Mouse (Mus musculus) kidney, embryonic 15.5 days (tissue): ENCODE results near the gene Pex7. TPM values are rescaled to one million over a fixed set of nuclear protein-coding genes. Genes with fewer than 3 reads are reported as not detected.
A peak's percentile ranks its signal among the peaks of the same experiment; 100 is the strongest.

Source experiments
- ATAC-seq: fragments of 200-750 bp; cut with Nextera tagmentation; replicated peaks from 2 replicates; pipeline ENCODE4 v1.8.0; 2017; ENCODE audit warnings: moderate TSS enrichment; ENCODE audit not compliant: low FRiP score
- H3K27ac ChIP-seq: fragments of 300-500 bp; sonication (generic); 2 replicates; pipeline ENCODE4 v1.5.1; 2015; ENCODE audit warnings: mild to moderate bottlenecking, inconsistent platforms
- H3K27me3 ChIP-seq: fragments of 300-500 bp; sonication (generic); 2 replicates; pipeline ENCODE4 v1.6.1; 2015; ENCODE audit warnings: inconsistent platforms
- H3K36me3 ChIP-seq: fragments of 300-500 bp; sonication (generic); 2 replicates; pipeline ENCODE4 v1.6.1; 2015; ENCODE audit warnings: inconsistent platforms
- H3K4me1 ChIP-seq: fragments of 300-500 bp; sonication (generic); 2 replicates; pipeline ENCODE4 v1.6.1; 2015; ENCODE audit warnings: inconsistent platforms
- H3K4me2 ChIP-seq: fragments of 300-500 bp; sonication (generic); 2 replicates; pipeline ENCODE4 v1.6.1; 2015; ENCODE audit warnings: moderate library complexity, mild to moderate bottlenecking, inconsistent platforms
- H3K4me3 ChIP-seq: fragments of 300-500 bp; sonication (generic); replicated peaks from 2 replicates; pipeline ENCODE4 v1.5.1; 2015; ENCODE audit warnings: mild to moderate bottlenecking, inconsistent platforms
- H3K9ac ChIP-seq: fragments of 300-500 bp; sonication (generic); 2 replicates; pipeline ENCODE4 v1.6.1; 2015; ENCODE audit warnings: mild to moderate bottlenecking, inconsistent platforms
- H3K9me3 ChIP-seq: fragments of 300-500 bp; sonication (generic); replicated peaks from 2 replicates; pipeline ENCODE4 v1.6.1; 2016; ENCODE audit warnings: inconsistent platforms
- WGBS: fragments of 180-500 bp; shearing (Covaris S2); methylation state at CpG from one replicate; pipeline ENCODE4 v1.1.7; 2015; ENCODE audit warnings: mixed read lengths; 5-methylcytosine and 5-hydroxymethylcytosine counted together
- polyA plus RNA-seq: library from polyadenylated mRNA; unstranded; fragments of >200 nt; fragmentation: Nextera tagmentation; extraction: Ambion mirVana; gene quantifications from 2 replicates; pipeline ENCODE4 v1.2.1, GENCODE M21; 2015

Pex7 gene
- polyA plus RNA-seq = 36.0 and 38.2 TPM in 2 replicates

DNA sequence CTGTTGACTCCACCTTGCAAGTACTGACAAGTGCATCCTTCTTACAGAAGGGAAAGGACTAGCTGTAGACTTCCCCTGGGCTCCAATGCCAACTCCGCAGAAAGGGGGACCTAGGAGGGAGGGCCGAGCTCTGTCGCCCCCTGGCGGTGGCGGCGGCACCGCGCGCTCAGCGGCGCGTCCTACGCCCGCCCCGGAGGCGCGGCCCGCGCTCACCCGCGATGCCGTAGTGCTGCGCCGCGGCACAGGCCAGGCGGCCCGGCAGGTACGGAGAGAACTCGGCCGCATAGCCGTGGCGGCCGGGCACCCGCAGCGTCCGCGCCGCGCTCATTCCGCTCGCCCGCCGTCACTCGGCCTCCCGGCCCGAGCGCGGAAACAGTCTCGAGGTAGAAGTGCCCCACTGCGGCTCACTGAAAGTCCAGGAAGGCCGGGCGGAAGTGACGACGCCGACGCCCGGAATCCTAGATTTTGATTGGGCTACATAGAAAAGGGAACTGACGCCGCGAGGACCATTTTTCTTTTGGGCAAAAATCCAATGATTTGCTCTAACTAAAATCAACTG is at the start of gene Pex7:
Gene Pex7 (minus strand): TSS at position 444 of the 559 bp plus-strand sequence.
- no peaks in the 10 kb centered on the region for H3K9me3 ChIP-seq
- peaks cover 6% of the 10 kb centered on the region; the same call in 1 of the 2 replicates for H3K27me3 ChIP-seq
- peak within 1 kb of the TSS; percentile 51 for H3K4me2 ChIP-seq
- H3K4me1 ChIP-seq = 0 out of 2 replicates have a peak, but pooled peaks cover 2% of the 10 kb centered on the region
- H3K27ac ChIP-seq = peak within 1 kb of the TSS; percentile 98
- H3K9ac ChIP-seq = peak within 1 kb of the TSS; percentile 90
- ATAC-seq = peak; percentile 99
- 0 out of 2 replicates have a peak, but pooled peaks cover 8% of the 10 kb centered on the region for H3K36me3 ChIP-seq
- 1% methylated on average over 60 of the region's 60 CpGs for WGBS
- peak within 1 kb of the TSS; percentile 78 for H3K4me3 ChIP-seq

DNA sequence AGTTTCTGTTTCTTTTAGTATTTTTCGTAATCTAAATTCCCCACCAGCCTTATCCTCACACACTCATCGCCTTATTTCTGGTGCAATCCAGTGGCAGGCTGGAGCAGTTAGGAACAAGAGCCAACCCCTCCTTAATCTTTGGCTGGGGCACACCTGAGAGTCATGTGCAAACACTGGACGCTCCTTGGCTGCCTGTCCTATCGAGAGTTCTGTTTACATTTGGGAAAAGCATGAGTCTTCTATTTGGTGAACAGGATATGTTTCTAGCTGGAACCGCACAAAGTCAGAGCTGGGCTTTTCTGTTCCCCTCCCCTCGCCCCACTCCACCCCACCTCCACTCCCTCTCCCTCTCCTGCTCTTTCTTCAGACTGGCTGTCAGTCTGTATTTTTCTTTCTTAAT is 49.3 kb upstream of the Pex7 start:
- H3K4me2 ChIP-seq = no peak overlapping the region
- no peak overlapping the region for H3K27ac ChIP-seq
- ATAC-seq = no peak
- no peak overlapping the region for H3K4me3 ChIP-seq
- no peaks in the 10 kb centered on the region for H3K27me3 ChIP-seq
- no peak overlapping the region for H3K9ac ChIP-seq
- H3K36me3 ChIP-seq = no peaks in the 10 kb centered on the region
- 67% methylated on average over 6 of the region's 6 CpGs for WGBS
- H3K4me1 ChIP-seq = peaks cover 15% of the 10 kb centered on the region
- no peaks in the 10 kb centered on the region for H3K9me3 ChIP-seq

DNA sequence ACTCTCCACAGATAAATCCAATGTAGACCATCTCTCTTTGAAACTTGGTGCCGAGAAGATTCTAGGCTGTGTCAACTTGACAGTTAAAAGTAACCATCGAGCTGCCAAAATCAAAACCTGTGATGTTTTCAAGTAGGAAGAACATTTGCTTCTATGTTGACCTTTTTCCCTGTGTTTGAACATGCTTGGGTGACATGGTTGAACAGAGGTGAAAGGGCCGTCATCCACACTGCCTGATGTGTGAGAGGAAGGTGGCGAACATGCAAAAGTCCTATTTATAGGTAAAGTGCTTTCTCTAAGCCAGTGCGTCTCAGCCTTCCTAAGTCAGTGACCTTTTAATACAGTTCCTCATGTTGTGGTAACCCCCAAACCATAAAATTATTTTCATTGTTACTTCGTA is 48.3 kb upstream of the Pex7 start:
- Histone ChIP-seq H3K9ac (no peak overlapping the region), H3K9me3 (no peaks in the 10 kb centered on the region), H3K27me3 (no peaks in the 10 kb centered on the region), H3K4me1 (peaks cover 15% of the 10 kb centered on the region), H3K4me2 (no peak overlapping the region), H3K36me3 (no peaks in the 10 kb centered on the region), H3K4me3 (no peak overlapping the region), H3K27ac (no peak overlapping the region)
- ATAC-seq = no peak
- 84% methylated on average over 6 of the region's 6 CpGs for WGBS

- H3K4me3 ChIP-seq = no peak overlapping the region
- WGBS = 75% methylated on average over 3 of the region's 3 CpGs
- no peaks in the 10 kb centered on the region for H3K27me3 ChIP-seq
- no peak overlapping the region for H3K27ac ChIP-seq
- H3K4me1 ChIP-seq = peaks cover 15% of the 10 kb centered on the region
- H3K9ac ChIP-seq = no peak overlapping the region
- no peaks in the 10 kb centered on the region for H3K9me3 ChIP-seq
- H3K36me3 ChIP-seq = no peaks in the 10 kb centered on the region
- no peak for ATAC-seq
- H3K4me2 ChIP-seq = no peak overlapping the region
Measured at GRCm38 (mm10) chr10:19954572-19954971, 47.1 kb upstream of the Pex7 start.

DNA sequence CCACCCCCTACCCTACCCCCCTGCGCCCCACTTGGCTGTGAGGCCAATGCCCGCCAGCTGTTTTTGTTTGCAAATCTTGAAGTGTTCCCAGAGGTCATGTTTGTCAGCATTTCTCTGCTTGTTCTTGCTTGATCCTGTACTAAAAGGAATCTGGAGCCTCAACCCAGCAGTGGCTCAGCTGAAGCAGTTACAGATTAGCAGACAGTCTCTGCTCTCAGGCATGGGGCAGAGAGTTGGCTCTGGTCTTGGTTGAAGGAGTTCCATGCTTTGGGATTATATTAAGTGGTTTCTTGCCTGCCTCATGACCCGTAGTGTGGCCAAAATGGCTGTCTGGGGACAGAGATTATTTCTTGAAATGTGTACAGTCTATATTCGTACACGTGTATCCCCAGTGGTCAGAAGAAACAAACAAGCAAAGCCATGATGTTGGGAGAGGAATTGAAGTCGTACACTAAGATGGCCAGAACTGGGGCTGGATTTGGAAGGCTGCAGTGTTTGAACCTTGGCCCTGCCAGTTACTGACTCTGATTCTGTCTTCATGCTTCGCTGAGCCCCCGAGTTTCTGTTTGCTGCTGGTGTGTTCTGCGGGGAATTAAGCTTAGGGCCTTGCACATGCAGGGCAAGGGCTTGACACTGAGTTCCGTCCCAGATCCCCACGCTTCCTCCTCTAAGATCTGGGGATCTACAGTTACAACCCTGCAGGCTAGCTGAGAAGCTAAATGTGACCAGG is 45.7 kb upstream of the Pex7 start:
- H3K9ac ChIP-seq = no peak overlapping the region
- peak; percentile 63 for ATAC-seq
- H3K9me3 ChIP-seq = no peaks in the 10 kb centered on the region
- H3K36me3 ChIP-seq = no peaks in the 10 kb centered on the region
- no peak overlapping the region for H3K4me2 ChIP-seq
- no peak overlapping the region for H3K4me3 ChIP-seq
- peak overlapping the region; percentile 52; the same call in 1 of the 2 replicates for H3K27ac ChIP-seq
- peaks cover 15% of the 10 kb centered on the region for H3K4me1 ChIP-seq
- H3K27me3 ChIP-seq = no peaks in the 10 kb centered on the region
- 74% methylated on average over 11 of the region's 11 CpGs for WGBS

GRCm38 (mm10) chr10:19949106-19949505 is 41.6 kb upstream of the Pex7 start:
- WGBS = 87% methylated on average over 4 of the region's 4 CpGs
- no peak overlapping the region for H3K4me3 ChIP-seq
- no peak for ATAC-seq

GRCm38 (mm10) chr10:19948381-19948780 is 40.9 kb upstream of the Pex7 start:
- Histone ChIP-seq H3K4me1 (peaks cover 8% of the 10 kb centered on the region), H3K4me2 (no peak overlapping the region), H3K9ac (no peak overlapping the region), H3K36me3 (no peaks in the 10 kb centered on the region), H3K27me3 (no peaks in the 10 kb centered on the region), H3K4me3 (no peak overlapping the region), H3K9me3 (no peaks in the 10 kb centered on the region), H3K27ac (no peak overlapping the region)
- ATAC-seq = no peak
- WGBS = 92% methylated on average over 11 of the region's 11 CpGs

More at GRCm38 (mm10) chr10:19949106-19949505, 41.6 kb upstream of the Pex7 start:
- Histone ChIP-seq H3K36me3 (no peaks in the 10 kb centered on the region), H3K9ac (no peak overlapping the region), H3K27ac (no peak overlapping the region), H3K4me1 (peaks cover 9% of the 10 kb centered on the region), H3K9me3 (no peaks in the 10 kb centered on the region), H3K27me3 (no peaks in the 10 kb centered on the region), H3K4me2 (no peak overlapping the region)

GRCm38 (mm10) chr10:19947901-19948300 is 40.4 kb upstream of the Pex7 start:
- no peaks in the 10 kb centered on the region for H3K27me3 ChIP-seq

GRCm38 (mm10) chr10:19947441-19947840 is 40.0 kb upstream of the Pex7 start:
- Histone ChIP-seq H3K36me3 (no peaks in the 10 kb centered on the region), H3K4me2 (no peak overlapping the region), H3K9ac (no peak overlapping the region), H3K4me1 (no peaks in the 10 kb centered on the region), H3K27me3 (no peaks in the 10 kb centered on the region), H3K27ac (no peak overlapping the region), H3K4me3 (no peak overlapping the region), H3K9me3 (no peaks in the 10 kb centered on the region)
- 88% methylated on average over 10 of the region's 10 CpGs for WGBS
- no peak for ATAC-seq

More at GRCm38 (mm10) chr10:19947901-19948300, 40.4 kb upstream of the Pex7 start:
- no peak for ATAC-seq
- WGBS = 91% methylated on average over 5 of the region's 5 CpGs
- Histone ChIP-seq H3K4me2 (no peak overlapping the region), H3K9ac (no peak overlapping the region), H3K4me1 (peaks cover 3% of the 10 kb centered on the region), H3K4me3 (no peak overlapping the region), H3K9me3 (no peaks in the 10 kb centered on the region), H3K27ac (no peak overlapping the region), H3K36me3 (no peaks in the 10 kb centered on the region)

GRCm38 (mm10) chr10:19946644-19947043 is 39.2 kb upstream of the Pex7 start:
- Histone ChIP-seq H3K36me3 (no peaks in the 10 kb centered on the region), H3K4me2 (no peak overlapping the region), H3K4me3 (no peak overlapping the region), H3K27ac (no peak overlapping the region), H3K4me1 (peaks cover 2% of the 10 kb centered on the region; the same call in 1 of the 2 replicates), H3K27me3 (no peaks in the 10 kb centered on the region), H3K9me3 (no peaks in the 10 kb centered on the region), H3K9ac (no peak overlapping the region)
- 80% methylated on average over 6 of the region's 6 CpGs for WGBS
- ATAC-seq = no peak

- no peak overlapping the region for H3K9ac ChIP-seq
- WGBS = 86% methylated on average over 7 of the region's 7 CpGs
- no peaks in the 10 kb centered on the region for H3K9me3 ChIP-seq
- ATAC-seq = no peak
- no peaks in the 10 kb centered on the region for H3K27me3 ChIP-seq
- peaks cover 12% of the 10 kb centered on the region for H3K4me1 ChIP-seq
- no peak overlapping the region for H3K4me3 ChIP-seq
- no peak overlapping the region for H3K4me2 ChIP-seq
- H3K36me3 ChIP-seq = no peaks in the 10 kb centered on the region
- H3K27ac ChIP-seq = no peak overlapping the region
Measured at GRCm38 (mm10) chr10:19945651-19946050, 38.2 kb upstream of the Pex7 start.

DNA sequence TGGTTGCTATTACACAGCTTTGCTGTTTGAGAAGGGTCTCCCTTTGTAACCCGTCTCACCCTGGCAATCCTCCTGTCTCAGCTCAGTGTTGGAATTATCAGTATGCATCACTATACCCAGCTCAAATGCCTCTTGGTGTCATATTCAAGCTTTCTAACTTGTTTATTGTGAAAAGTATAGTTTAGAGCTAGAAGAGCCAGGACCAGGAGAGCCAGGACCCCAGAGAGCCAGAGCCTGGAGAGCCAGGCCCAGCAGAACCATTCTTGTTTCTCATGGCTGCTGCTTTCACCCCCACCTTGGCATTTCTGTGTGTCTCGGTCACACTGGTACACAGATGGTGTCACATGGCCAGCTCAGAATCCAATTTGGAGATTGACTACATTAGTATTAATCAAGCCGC is 35.1 kb upstream of the Pex7 start:
- H3K27ac ChIP-seq = no peak overlapping the region
- H3K4me1 ChIP-seq = peaks cover 41% of the 10 kb centered on the region
- no peak overlapping the region for H3K9ac ChIP-seq
- H3K4me3 ChIP-seq = no peak overlapping the region
- no peaks in the 10 kb centered on the region for H3K27me3 ChIP-seq
- no peaks in the 10 kb centered on the region for H3K9me3 ChIP-seq
- ATAC-seq = no peak
- no peaks in the 10 kb centered on the region for H3K36me3 ChIP-seq
- WGBS = 92% methylated on average over 3 of the region's 3 CpGs
- H3K4me2 ChIP-seq = no peak overlapping the region
